Mouse (Mus musculus) bone marrow, adult 2 months (tissue): ENCODE measurements around the gene Spaca9. TPM values are rescaled to one million over a fixed set of nuclear protein-coding genes. Genes with fewer than 3 reads are reported as not detected.
A peak's percentile ranks its signal among the peaks of the same experiment; 100 is the strongest.

Experiments
- H3K27ac ChIP-seq: fragments of 200-500 bp; 2 replicates; pipeline ENCODE4 v1.5.1; 2012; ENCODE audit warnings: low read depth, mild to moderate bottlenecking, control low read depth, inconsistent platforms, low read length; ENCODE audit not compliant: control insufficient read depth, poor library complexity, insufficient read depth
- H3K4me1 ChIP-seq: fragments of 200-500 bp; 2 replicates; pipeline ENCODE4 v1.6.1; 2011; ENCODE audit warnings: low read length; ENCODE audit not compliant: control insufficient read depth, insufficient read depth
- H3K4me3 ChIP-seq: fragments of 200-500 bp; replicated peaks from 2 replicates; pipeline ENCODE3; 2011; ENCODE audit warnings: mild to moderate bottlenecking, low read depth, low read length, control low read depth; ENCODE audit not compliant: control insufficient read depth
- CTCF ChIP-seq: fragments of 200-500 bp; IDR thresholded peaks from 2 replicates; pipeline ENCODE4 v1.5.1; 2011; ENCODE audit warnings: low read length, control low read depth; ENCODE audit not compliant: control insufficient read depth, insufficient read depth
- POLR2A ChIP-seq: fragments of 200-500 bp; IDR thresholded peaks from 2 replicates; pipeline ENCODE4 v1.6.1; 2011; ENCODE audit warnings: low read depth, mild to moderate bottlenecking, control low read depth, low read length, borderline replicate concordance; ENCODE audit not compliant: control insufficient read depth
- WGBS: fragments of 180-500 bp; shearing (Covaris S2); methylation state at CpG from one replicate; pipeline ENCODE4 v1.1.7; 2018; 5-methylcytosine and 5-hydroxymethylcytosine counted together
- polyA plus RNA-seq: library from polyadenylated mRNA; stranded (reverse); fragments of >200 nt; gene quantifications from 2 replicates; pipeline ENCODE4 v1.2.4, GENCODE M21; 2011; ENCODE audit warnings: low replicate concordance; ENCODE audit not compliant: missing spikeins, insufficient read depth, insufficient read length

Gene Spaca9
- 2.5 TPM in 1 of 2 replicates, not detected in the other for polyA plus RNA-seq

GRCm38 (mm10) chr2:28699361-28700335 lies at the start of gene Spaca9, which contains the start of gene Ak8:
Spaca9 (minus strand) TSS chr2:28699727.
Ak8 (plus strand) TSS chr2:28700164.
- H3K4me1 ChIP-seq, result peaks cover 6% of the 10 kb centered on the region
- H3K4me3 ChIP-seq, result peak within 1 kb of the TSS; percentile 55
- H3K27ac ChIP-seq, result peak within 1 kb of the TSS; percentile 59
- TF ChIP-seq CTCF (no peak), POLR2A (peak; percentile 62; the same call in 1 of the 2 replicates)
- 1% methylated on average over 53 of the region's 53 CpGs for WGBS

DNA sequence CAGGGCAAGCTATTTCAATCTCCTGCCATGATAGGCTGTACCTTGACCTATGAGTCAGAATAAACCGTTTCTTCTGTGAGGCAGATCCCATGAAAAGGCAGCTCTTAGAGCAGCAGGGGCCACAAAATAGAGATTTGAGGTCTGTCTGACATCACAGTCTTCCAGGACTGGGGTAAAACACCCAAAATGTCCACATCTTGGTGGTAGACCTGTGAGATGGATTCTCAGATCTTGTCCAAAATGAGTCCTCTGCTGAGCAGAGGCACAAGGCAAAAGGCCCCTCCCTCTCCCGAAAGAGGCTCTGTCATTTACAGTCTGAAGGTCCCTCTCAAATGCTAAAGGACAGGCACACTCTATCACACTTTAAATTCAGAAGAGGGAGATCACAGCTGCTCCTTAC lies 48.2 kb upstream of the Spaca9 start:
- Histone ChIP-seq H3K27ac (no peak overlapping the region), H3K4me1 (no peaks in the 10 kb centered on the region), H3K4me3 (no peak overlapping the region)
- 80% methylated on average over 2 of the region's 2 CpGs for WGBS
- TF ChIP-seq POLR2A (no peak), CTCF (no peak)

GRCm38 (mm10) chr2:28746682-28747332 lies 47.3 kb upstream of the Spaca9 start:
- no peak overlapping the region for H3K27ac ChIP-seq
- TF ChIP-seq POLR2A (no peak), CTCF (no peak)
- no peak overlapping the region for H3K4me3 ChIP-seq
- WGBS, result 79% methylated on average over 15 of the region's 15 CpGs
- H3K4me1 ChIP-seq, result no peaks in the 10 kb centered on the region

DNA sequence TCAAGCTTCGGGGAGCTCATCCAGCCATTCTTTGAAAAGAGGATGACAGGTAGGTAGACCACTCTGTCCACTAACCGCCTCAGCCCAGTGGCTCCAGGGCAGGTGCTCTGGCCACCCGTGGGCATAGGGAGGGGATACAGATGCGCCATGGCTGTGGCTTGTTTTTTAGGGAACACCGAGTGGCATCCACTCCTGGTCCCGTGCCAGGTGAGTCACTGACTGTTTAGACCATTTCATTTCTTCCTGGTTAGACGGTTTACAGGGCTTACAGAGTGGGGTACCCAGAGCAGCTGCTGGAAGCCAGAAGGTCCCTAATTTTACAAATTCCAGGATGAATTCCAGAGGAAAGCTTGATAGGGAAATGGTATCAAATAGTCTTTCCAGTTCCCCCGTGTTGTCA lies 43.2 kb upstream of the Spaca9 start:
- H3K27ac ChIP-seq, result no peak overlapping the region
- no peak for TF ChIP-seq POLR2A
- no peak for TF ChIP-seq CTCF
- WGBS, result 69% methylated on average over 8 of the region's 8 CpGs
- no peak overlapping the region for H3K4me3 ChIP-seq
- no peaks in the 10 kb centered on the region for H3K4me1 ChIP-seq

DNA sequence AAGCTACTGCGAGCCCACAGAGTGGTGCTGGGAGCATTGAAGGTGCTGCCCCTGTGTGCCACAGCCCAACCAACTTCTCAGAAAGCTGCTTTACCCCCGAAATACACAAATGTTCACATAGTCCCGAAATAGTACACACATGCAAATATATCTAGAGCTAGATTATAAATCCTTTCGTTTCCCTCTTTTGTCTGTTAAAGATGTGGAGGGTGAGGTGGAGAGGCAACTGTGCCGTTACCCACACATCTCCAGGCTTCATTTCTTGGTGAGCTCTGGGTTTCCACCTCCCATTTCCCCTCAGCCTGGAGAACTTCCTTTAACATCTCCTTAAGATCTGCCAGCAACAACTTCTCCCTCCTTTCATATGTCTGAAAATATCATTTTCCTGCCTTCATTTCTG lies 40.6 kb upstream of the Spaca9 start:
- Histone ChIP-seq H3K4me3 (no peak overlapping the region), H3K4me1 (no peaks in the 10 kb centered on the region), H3K27ac (no peak overlapping the region)
- TF ChIP-seq CTCF (no peak), POLR2A (no peak)
- WGBS, result 58% methylated on average over 5 of the region's 5 CpGs

- Histone ChIP-seq H3K4me1 (no peaks in the 10 kb centered on the region), H3K27ac (no peak overlapping the region), H3K4me3 (no peak overlapping the region)
- WGBS, result 76% methylated on average over 5 of the region's 5 CpGs
- TF ChIP-seq POLR2A, result no peak
- no peak for TF ChIP-seq CTCF
These were observed 37.6 kb upstream of the Spaca9 start for GRCm38 (mm10) chr2:28737112-28737511.

DNA sequence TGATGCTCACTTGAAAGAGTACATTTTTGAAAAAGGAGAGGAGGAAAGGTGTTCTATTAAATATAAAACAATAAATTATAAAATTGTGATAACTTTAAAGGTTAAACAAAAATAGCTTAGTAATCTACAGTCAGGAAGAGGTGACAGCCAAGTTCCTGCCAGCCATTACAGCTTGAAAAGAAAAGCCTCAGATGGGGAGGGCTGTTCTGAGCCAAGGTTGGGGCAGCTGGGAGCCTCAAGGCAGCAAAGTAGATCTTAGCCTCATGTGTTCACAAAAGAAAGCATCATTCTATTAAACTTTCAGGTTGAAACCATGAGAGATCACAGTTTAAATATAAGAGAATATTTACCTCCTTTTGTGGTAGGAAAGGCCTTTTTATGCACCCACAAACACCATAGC lies 31.1 kb upstream of the Spaca9 start:
- TF ChIP-seq POLR2A (no peak), CTCF (no peak)
- Histone ChIP-seq H3K27ac (no peak overlapping the region), H3K4me1 (no peaks in the 10 kb centered on the region), H3K4me3 (no peak overlapping the region)

DNA sequence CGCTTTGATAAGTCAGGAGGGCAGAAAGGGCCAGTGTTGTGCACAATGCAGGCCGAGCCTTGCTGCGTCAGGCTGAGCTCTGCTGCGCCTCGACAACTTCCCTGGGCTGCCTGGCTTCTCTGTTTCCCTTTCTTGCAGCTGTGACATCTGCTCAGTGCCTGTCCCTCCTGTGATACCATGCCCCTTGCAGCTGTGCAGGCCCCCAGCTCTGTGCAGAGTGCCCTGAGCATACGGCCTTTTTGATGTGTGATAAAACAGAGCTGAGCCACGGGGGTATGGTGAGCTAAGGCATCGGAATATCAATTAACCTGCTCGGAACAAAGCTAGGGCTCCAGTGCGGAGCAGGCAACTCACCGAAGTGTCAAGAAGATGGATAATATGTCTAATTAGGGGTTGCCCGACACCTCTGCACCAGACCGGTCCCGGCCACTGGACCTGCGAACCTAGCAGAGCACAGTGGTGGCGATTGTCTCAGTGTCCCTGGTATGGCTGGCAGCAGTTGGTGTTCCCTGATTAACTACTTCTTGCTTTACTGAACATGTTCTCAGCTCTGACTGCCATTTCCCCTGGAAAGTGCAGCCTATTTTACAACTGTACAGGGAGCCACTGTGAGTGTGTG lies 28.4 kb upstream of the Spaca9 start:
- WGBS, result 83% methylated on average over 16 of the region's 16 CpGs
- TF ChIP-seq CTCF (no peak), POLR2A (no peak)
- H3K4me3 ChIP-seq, result no peak overlapping the region
- H3K4me1 ChIP-seq, result no peaks in the 10 kb centered on the region; the same call in 1 of the 2 replicates
- no peak overlapping the region for H3K27ac ChIP-seq
